Mouse (Mus musculus) liver, embryonic 14.5 days (tissue): Measurements from ENCODE around the gene Gm49601.

Source experiments
- CTCF ChIP-seq: IDR thresholded peaks from 2 replicates; pipeline ENCODE4 v1.5.1; 2016; ENCODE audit warnings: antibody characterized with exemption, low read depth, control low read depth
- EP300 ChIP-seq: IDR thresholded peaks from 2 replicates; pipeline ENCODE4 v1.6.1; 2016; ENCODE audit warnings: antibody characterized with exemption, low read depth

DNA sequence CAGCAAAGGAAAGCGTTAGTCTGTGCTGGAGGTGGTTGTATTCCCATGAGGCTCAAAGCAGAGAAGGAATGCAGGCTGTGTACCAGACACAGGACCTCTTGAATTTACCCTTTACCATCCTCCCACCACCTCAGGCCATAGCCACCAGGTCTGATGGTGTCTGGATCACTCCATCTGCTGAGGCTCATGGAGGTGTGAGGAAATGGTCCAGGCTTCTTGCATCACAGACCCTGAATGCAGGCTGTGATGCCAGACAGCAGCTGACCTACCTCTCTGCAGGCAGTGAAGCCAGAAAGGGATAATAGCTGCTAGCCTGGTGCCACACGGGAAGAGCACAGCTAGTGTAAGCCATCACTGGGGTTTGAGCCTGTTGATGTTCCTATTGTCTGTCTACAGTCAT is 12.2 kb upstream of the Gm49601 start:
- no peak for TF ChIP-seq CTCF
- TF ChIP-seq EP300, result no peak
